Mouse (Mus musculus) CD4-positive, CD25-positive, alpha-beta regulatory T cell, adult 4 months (primary cell): ENCODE measurements around the gene Rabac1. TPM values are rescaled to one million over a fixed set of nuclear protein-coding genes. Genes with fewer than 3 reads are reported as not detected.

Experiments
- polyA plus RNA-seq, 2 experiments: library from polyadenylated mRNA; unstranded; fragments of 100-300 nt; shearing (Covaris generic); gene quantifications; one replicate each; pipeline ENCODE4 v1.2.1; 2017

The Rabac1 gene
- polyA plus RNA-seq, 2 experiments from 2014 or later: 187 to 237 TPM

Other genes with a start within 250 kb of the Rabac1 start
- gene Gm4763, start 245.8 kb downstream of the Rabac1 start, polyA plus RNA-seq: not detected
- gene Cd177, start 212.4 kb downstream of the Rabac1 start, polyA plus RNA-seq: not detected
- gene Ceacam10, start 195.5 kb downstream of the Rabac1 start, polyA plus RNA-seq: not detected
- 10 to 100 TPM; 22.4 to 44.8 TPM for gene Gm9844, start 110.5 kb downstream of the Rabac1 start, polyA plus RNA-seq
- not detected for gene Lypd4, start 102.8 kb downstream of the Rabac1 start, polyA plus RNA-seq
- gene Dmrtc2, start 102.7 kb downstream of the Rabac1 start, polyA plus RNA-seq: not detected
- over 10,000 TPM; 12,099 to 13,283 TPM for gene Rps19, start 88.4 kb downstream of the Rabac1 start, polyA plus RNA-seq
- 10 to 100 TPM in 1 of 2 experiments, 1 to 10 TPM in 1; 2.2 to 28.9 TPM for gene Cd79a, start 75.4 kb downstream of the Rabac1 start, polyA plus RNA-seq
- gene Arhgef1, start 69.8 kb downstream of the Rabac1 start, polyA plus RNA-seq: 100 to 1,000 TPM; 166 to 183 TPM
- not detected for gene Gm4881, start 28.3 kb downstream of the Rabac1 start, polyA plus RNA-seq
- 1 to 10 TPM; 2.3 TPM for gene Atp1a3, start 33.2 kb upstream of the Rabac1 start, polyA plus RNA-seq
- 1 to 10 TPM; 4.1 to 4.5 TPM for gene Grik5, start 99.6 kb upstream of the Rabac1 start, polyA plus RNA-seq
- 10 to 100 TPM; 11.3 to 15.1 TPM for gene Zfp574, start 99.8 kb upstream of the Rabac1 start, polyA plus RNA-seq
- 10 to 100 TPM; 25.9 to 29.4 TPM for gene Pou2f2, start 207.0 kb upstream of the Rabac1 start, polyA plus RNA-seq
- 10 to 100 TPM; 23.6 to 29.8 TPM for gene Dedd2, start 247.9 kb upstream of the Rabac1 start, polyA plus RNA-seq
- gene Zfp526, start 248.7 kb upstream of the Rabac1 start, polyA plus RNA-seq: 1 to 10 TPM; 2.8 to 3.0 TPM